Mouse (Mus musculus) kidney, postnatal 0 days (tissue): ENCODE measurements around the gene Tanc2. TPM values are rescaled to one million over a fixed set of nuclear protein-coding genes. Genes with fewer than 3 reads are reported as not detected.

Experiments used
- ATAC-seq: fragments of 200-750 bp; cut with Nextera tagmentation; replicated peaks from 2 replicates; pipeline ENCODE4 v1.8.0; 2017; ENCODE audit warnings: low read depth, moderate number of reproducible peaks, moderate TSS enrichment, moderate library complexity; ENCODE audit not compliant: low FRiP score
- DNase-seq: peaks from one replicate; pipeline ENCODE4 v3.0.0-alpha.2; 2016; ENCODE audit warnings: low spot score
- H3K27ac ChIP-seq: fragments of 300-500 bp; sonication (generic); 2 replicates; pipeline ENCODE4 v1.5.1; 2014; ENCODE audit warnings: mild to moderate bottlenecking
- H3K27me3 ChIP-seq: fragments of 300-500 bp; sonication (generic); 2 replicates; pipeline ENCODE4 v1.6.1; 2014; ENCODE audit warnings: low read length, mixed read lengths; ENCODE audit not compliant: insufficient read depth
- H3K36me3 ChIP-seq: fragments of 300-500 bp; sonication (generic); 2 replicates; pipeline ENCODE4 v1.6.1; 2014; ENCODE audit warnings: low read length, mixed read lengths; ENCODE audit not compliant: insufficient read depth
- H3K4me1 ChIP-seq: fragments of 300-500 bp; sonication (generic); replicated peaks from 2 replicates; pipeline ENCODE4 v1.6.1; 2014; ENCODE audit warnings: antibody characterized with exemption, low read length, mixed read lengths; ENCODE audit not compliant: insufficient read depth
- H3K4me2 ChIP-seq: fragments of 300-500 bp; sonication (generic); 2 replicates; pipeline ENCODE4 v1.6.1; 2014; ENCODE audit warnings: mild to moderate bottlenecking, low read length, moderate library complexity, mixed read lengths
- H3K4me3 ChIP-seq: fragments of 300-500 bp; sonication (generic); replicated peaks from 2 replicates; pipeline ENCODE4 v1.5.1; 2014; ENCODE audit warnings: low read depth, low read length
- H3K9ac ChIP-seq: fragments of 300-500 bp; sonication (generic); 2 replicates; pipeline ENCODE4 v1.6.1; 2014; ENCODE audit warnings: low read depth, low read length
- H3K9me3 ChIP-seq: fragments of 300-500 bp; sonication (generic); replicated peaks from 2 replicates; pipeline ENCODE4 v1.6.1; 2016; ENCODE audit warnings: low read length, inconsistent platforms, mixed read lengths
- CTCF ChIP-seq: IDR thresholded peaks from 2 replicates; pipeline ENCODE4 v1.5.1; 2016; ENCODE audit warnings: antibody characterized with exemption, low read depth, mild to moderate bottlenecking, moderate library complexity
- WGBS: fragments of 180-500 bp; shearing (Covaris S2); extraction: QIAGEN DNeasy Blood & Tissue Kit; methylation state at CpG from one replicate; pipeline ENCODE4 v1.1.7; 2014; 5-methylcytosine and 5-hydroxymethylcytosine counted together
- polyA plus RNA-seq: library from polyadenylated mRNA; unstranded; fragments of >200 nt; fragmentation: Nextera tagmentation; extraction: Ambion mirVana; gene quantifications from 2 replicates; pipeline ENCODE4 v1.2.1, GENCODE M21; 2015

Tanc2 gene
- polyA plus RNA-seq, 1 experiment from 2014 or later, result 8.8 TPM

DNA sequence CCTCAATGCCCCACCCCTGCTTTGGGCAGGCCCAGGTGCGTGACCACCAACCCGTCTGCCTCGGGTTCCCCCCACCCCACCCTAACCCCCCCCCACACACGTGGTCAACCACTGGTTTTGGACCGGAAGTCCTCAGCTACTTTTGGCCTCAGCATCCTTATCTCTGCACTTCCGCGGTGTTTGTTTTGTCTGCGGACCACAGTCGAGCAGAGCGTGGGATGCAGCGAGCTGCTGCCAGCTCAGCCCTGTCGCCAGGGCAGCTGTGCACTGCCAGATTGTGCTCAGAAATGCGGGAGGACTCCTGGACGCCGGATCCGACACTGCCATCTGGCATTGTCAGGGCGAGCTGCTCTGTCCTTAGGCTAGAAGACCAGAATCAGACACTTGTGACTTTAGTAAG, 369.6 kb downstream of the Tanc2 start:
- no peak overlapping the region for H3K9ac ChIP-seq
- no peaks in the 10 kb centered on the region for H3K27me3 ChIP-seq
- H3K27ac ChIP-seq, result no peak overlapping the region
- H3K4me1 ChIP-seq, result no peaks in the 10 kb centered on the region
- H3K4me2 ChIP-seq, result no peak overlapping the region
- 40% methylated on average over 17 of the region's 17 CpGs for WGBS
- H3K4me3 ChIP-seq, result no peak overlapping the region
- DNase-seq, result no peak
- no peaks in the 10 kb centered on the region for H3K9me3 ChIP-seq
- TF ChIP-seq CTCF, result no peak
- no peaks in the 10 kb centered on the region for H3K36me3 ChIP-seq
- ATAC-seq, result no peak

DNA sequence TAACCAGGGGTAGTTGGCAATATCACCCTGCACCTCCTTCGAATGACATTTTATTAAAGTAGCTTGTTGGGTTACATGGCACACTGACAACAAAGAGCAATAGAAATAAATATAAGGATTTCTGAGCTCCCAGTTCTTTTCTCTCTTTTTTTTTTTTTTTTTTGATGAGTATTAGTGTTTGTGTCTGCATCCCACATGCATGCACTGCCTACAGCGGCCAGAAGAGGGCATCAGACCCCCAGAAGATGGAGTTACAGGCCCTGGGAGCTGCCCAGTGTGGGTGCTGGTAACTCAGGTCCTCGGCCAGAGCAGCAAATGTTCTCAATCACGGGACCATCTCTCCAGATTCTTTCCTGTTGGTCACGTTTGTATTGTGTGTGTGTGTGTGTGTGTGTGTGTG, 374.9 kb downstream of the Tanc2 start:
- no peak overlapping the region for H3K4me3 ChIP-seq
- H3K36me3 ChIP-seq, result no peaks in the 10 kb centered on the region
- H3K4me2 ChIP-seq, result no peak overlapping the region
- H3K9me3 ChIP-seq, result no peaks in the 10 kb centered on the region
- TF ChIP-seq CTCF, result peak; percentile 38
- H3K4me1 ChIP-seq, result peaks cover 7% of the 10 kb centered on the region; the same call in 1 of the 2 replicates
- ATAC-seq, result no peak
- DNase-seq, result no peak
- H3K27me3 ChIP-seq, result 0 out of 2 replicates have a peak, but pooled peaks cover 11% of the 10 kb centered on the region
- no peak overlapping the region for H3K9ac ChIP-seq
- H3K27ac ChIP-seq, result no peak overlapping the region
- WGBS, result 68% methylated on average over 5 of the region's 5 CpGs

DNA sequence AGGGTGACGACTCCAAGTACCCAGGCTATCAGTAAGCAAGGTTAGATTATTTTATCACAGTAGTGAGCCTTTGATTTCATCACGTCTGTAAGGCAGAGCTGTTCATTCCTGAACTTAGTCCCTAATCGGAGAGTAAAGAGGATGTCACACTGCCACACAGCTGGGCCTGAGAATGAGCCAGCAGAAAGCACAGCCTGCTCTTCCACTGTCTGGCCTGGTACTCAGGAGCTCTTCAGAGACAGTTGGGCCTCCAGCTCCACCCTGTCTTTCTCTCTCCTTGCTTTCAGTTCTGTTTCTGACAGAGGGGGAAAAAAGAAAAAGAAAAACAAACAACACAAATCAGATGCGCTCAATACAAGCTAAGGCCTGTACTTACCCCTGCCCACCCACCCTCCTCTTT, 376.5 kb downstream of the Tanc2 start:
- no peak for DNase-seq
- no peak for ATAC-seq
- Histone ChIP-seq H3K36me3 (no peaks in the 10 kb centered on the region), H3K4me1 (peaks cover 7% of the 10 kb centered on the region; the same call in 1 of the 2 replicates), H3K4me2 (no peak overlapping the region), H3K4me3 (no peak overlapping the region), H3K27me3 (0 out of 2 replicates have a peak, but pooled peaks cover 11% of the 10 kb centered on the region), H3K9me3 (no peaks in the 10 kb centered on the region), H3K9ac (no peak overlapping the region), H3K27ac (no peak overlapping the region)
- WGBS, result 82% methylated on average over 4 of the region's 4 CpGs
- no peak for TF ChIP-seq CTCF

DNA sequence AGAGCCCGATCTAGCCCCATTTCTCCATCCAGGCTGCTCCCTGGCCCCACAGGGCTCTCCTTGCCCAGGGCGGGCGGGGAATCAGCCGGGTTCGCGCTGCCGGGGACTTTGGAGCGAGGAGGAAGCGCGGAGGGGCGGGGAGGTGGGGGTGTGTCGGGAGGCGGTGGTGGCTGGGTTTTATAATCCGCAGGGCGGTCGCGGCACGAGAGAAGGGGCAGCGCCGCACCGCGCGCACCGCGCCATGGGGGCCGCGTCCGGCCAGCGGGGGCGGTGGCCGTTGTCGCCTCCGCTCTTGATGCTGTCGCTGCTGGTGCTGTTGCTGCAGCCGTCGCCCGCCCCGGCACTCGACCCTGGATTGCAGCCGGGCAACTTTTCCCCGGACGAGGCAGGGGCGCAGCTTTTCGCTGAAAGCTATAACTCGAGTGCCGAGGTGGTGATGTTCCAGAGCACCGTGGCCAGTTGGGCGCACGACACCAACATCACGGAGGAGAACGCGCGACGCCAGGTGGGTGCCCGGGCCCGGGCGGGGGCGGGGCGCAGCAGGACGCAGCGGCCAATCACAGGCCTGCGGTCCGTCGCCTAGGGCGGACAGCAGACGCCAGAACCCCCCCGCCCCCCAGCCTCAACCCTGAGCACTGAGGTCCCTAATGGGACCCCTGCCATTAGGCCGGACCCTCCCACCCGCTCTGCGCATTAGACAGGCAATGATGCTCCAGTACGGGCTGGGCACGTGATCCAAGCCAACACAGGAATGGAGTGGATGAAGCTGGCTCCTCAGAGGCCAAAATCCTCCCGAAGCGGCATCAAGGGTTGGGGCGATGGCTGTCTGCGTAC, 378.2 kb downstream of the Tanc2 start, which contains the start of gene Ace:
Gene Ace, plus strand, starts transcription at position 205 of the 834 bp plus-strand sequence.
- Histone ChIP-seq H3K9ac (peak within 1 kb of the TSS; percentile 45), H3K27ac (peak within 1 kb of the TSS; percentile 25; the same call in 1 of the 2 replicates), H3K4me2 (peak within 1 kb of the TSS; percentile 89), H3K4me1 (peaks cover 7% of the 10 kb centered on the region; the same call in 1 of the 2 replicates), H3K9me3 (no peaks in the 10 kb centered on the region), H3K36me3 (no peaks in the 10 kb centered on the region), H3K4me3 (peak within 1 kb of the TSS; percentile 38), H3K27me3 (0 out of 2 replicates have a peak, but pooled peaks cover 11% of the 10 kb centered on the region)
- DNase-seq (peak; percentile 12), ATAC-seq (peak; percentile 47)
- no peak for TF ChIP-seq CTCF
- under 1% methylated on average over 60 of the region's 76 CpGs for WGBS

DNA sequence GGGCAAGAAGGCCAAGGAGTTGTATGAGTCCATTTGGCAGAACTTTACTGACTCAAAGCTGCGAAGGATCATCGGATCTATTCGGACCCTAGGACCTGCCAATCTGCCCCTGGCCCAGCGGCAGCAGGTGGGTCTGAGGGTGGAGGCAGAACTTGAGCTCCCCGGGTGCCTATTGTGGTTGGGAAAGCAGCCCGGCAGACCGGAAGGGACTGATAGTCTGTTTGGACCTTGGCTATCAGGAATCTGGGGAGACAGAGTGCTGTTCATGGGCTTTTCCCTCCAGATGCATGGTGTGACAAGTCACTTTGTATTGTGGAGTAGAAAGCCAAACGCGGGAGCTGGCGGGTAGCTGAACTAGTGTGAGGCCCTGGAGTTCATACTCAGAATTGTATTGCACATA, 379.2 kb downstream of the Tanc2 start:
- H3K4me3 ChIP-seq, result peak overlapping the region; percentile 38
- no peaks in the 10 kb centered on the region for H3K9me3 ChIP-seq
- H3K27me3 ChIP-seq, result 0 out of 2 replicates have a peak, but pooled peaks cover 11% of the 10 kb centered on the region
- peaks cover 7% of the 10 kb centered on the region; the same call in 1 of the 2 replicates for H3K4me1 ChIP-seq
- H3K4me2 ChIP-seq, result peak overlapping the region; percentile 89; the same call in 1 of the 2 replicates
- no peak for TF ChIP-seq CTCF
- no peak overlapping the region for H3K9ac ChIP-seq
- no peak for ATAC-seq
- no peak for DNase-seq
- no peaks in the 10 kb centered on the region for H3K36me3 ChIP-seq
- no peak overlapping the region for H3K27ac ChIP-seq
- WGBS, result 59% methylated on average over 10 of the region's 10 CpGs

DNA sequence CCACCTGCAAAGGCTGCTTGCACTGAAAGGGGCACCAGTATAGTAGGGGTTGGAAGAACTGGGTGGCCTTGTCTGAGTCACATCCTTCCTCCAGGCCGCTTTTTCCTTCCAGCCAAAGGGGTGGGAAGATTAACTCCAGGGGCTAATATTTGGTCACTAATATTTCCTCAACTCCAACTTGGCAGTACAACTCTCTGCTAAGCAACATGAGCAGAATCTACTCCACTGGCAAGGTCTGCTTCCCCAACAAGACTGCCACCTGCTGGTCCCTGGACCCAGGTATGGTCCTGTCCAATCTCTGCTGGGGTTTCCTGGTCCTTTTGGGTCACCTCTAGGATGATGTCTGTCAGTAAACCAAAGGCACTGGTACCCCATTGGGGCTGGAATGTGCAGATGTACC, 379.7 kb downstream of the Tanc2 start:
- peak; percentile 50 for DNase-seq
- H3K27ac ChIP-seq, result no peak overlapping the region
- 41% methylated on average over 1 of the region's 1 CpGs for WGBS
- no peak overlapping the region for H3K4me2 ChIP-seq
- H3K9me3 ChIP-seq, result no peaks in the 10 kb centered on the region
- H3K27me3 ChIP-seq, result 0 out of 2 replicates have a peak, but pooled peaks cover 11% of the 10 kb centered on the region
- peaks cover 7% of the 10 kb centered on the region; the same call in 1 of the 2 replicates for H3K4me1 ChIP-seq
- TF ChIP-seq CTCF, result peak; percentile 75
- no peak overlapping the region for H3K4me3 ChIP-seq
- no peaks in the 10 kb centered on the region for H3K36me3 ChIP-seq
- ATAC-seq, result no peak
- H3K9ac ChIP-seq, result no peak overlapping the region
